Mouse (Mus musculus) left cerebral cortex, adult 11 months (tissue): ENCODE measurements around the gene Zfp874a.
"Not testable (repeated sequence)": the region's sequence is repeated elsewhere in the genome, so short reads cannot be mapped to it uniquely, and the experiment has no call there.

ENCODE experiments used
- DNase-seq: peaks from one replicate; pipeline ENCODE4 v3.0.0; 2022; ENCODE audit warnings: low spot score

Zfp874a gene

GRCm38 (mm10) chr13:67451172-67452020, at the start of gene Zfp874a:
TSS of gene Zfp874a (minus strand) at chr13:67451624.
- DNase-seq = peak; percentile 89

GRCm38 (mm10) chr13:67500908-67501307, 49.5 kb upstream of the Zfp874a start:
- no peak for DNase-seq

GRCm38 (mm10) chr13:67500084-67500719, 48.8 kb upstream of the Zfp874a start, which contains the start of gene Zfp58:
TSS of gene Zfp58 (minus strand) at chr13:67500555.
- peak; percentile 88 for DNase-seq

- DNase-seq = no peak
Measured at GRCm38 (mm10) chr13:67495631-67496030, 44.2 kb upstream of the Zfp874a start.

GRCm38 (mm10) chr13:67484424-67484811, 33.0 kb upstream of the Zfp874a start:
- DNase-seq = no peak

- peak; percentile 82 for DNase-seq
Measured at GRCm38 (mm10) chr13:67483625-67484423, 32.4 kb upstream of the Zfp874a start, which contains the start of gene Zfp874b. TSS of gene Zfp874b (minus strand) at chr13:67484258.

- DNase-seq = no peak
Measured at GRCm38 (mm10) chr13:67481528-67481927, 30.1 kb upstream of the Zfp874a start.

DNA sequence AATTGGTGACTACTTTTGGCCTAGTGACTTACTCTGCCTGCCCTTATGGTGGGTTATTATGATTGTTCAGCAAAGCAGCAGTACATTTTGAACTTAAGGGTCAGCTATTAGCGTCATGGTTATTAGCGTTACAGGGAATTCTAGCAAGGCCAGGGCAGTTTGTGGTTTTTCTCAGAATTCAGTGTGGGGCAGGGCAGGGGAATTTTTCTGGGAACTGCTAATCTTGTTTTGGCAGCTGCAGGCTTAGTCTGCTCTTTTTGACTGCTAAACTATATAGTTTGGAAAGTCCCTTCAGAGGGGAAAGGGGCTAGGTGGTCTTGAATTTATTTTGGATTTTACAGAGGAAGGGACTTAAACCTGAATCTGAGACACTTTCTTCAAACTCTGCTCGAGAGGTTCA, 17.9 kb upstream of the Zfp874a start:
- no peak for DNase-seq

DNA sequence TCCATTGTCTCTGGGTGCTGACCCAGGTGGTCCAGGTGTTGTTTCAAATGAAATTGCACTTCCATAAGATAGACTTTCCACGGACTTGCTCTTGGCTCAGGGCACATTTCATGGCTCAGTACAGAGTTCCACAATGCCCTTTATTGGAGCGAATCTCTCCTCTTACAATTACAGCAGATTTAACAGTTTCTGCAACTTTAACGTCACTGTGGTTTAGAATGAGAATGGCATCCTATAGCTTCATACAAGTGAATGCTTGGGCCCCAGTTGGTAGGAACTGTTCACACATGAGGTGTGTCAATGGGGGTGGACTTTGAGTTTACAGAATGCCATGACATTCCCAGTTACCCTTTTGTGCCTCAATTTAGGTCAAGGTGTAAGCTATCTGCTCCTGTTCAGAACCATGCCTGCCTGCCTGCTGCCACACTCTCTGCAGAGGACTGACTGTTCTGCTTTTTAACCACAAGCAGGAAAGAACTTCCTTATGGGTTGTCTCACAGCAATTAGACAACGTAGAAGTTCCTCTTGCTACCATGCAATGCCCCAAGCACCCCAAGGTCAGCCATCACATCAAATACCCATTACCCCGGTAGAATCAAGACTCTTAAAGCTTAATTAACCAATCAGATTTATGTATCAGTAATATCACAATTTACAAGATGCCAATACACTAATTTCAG, 12.2 kb upstream of the Zfp874a start:
- DNase-seq = not testable (repeated sequence)

- DNase-seq = no peak
Measured at GRCm38 (mm10) chr13:67452021-67452309, 541 bp upstream of the Zfp874a start.

DNA sequence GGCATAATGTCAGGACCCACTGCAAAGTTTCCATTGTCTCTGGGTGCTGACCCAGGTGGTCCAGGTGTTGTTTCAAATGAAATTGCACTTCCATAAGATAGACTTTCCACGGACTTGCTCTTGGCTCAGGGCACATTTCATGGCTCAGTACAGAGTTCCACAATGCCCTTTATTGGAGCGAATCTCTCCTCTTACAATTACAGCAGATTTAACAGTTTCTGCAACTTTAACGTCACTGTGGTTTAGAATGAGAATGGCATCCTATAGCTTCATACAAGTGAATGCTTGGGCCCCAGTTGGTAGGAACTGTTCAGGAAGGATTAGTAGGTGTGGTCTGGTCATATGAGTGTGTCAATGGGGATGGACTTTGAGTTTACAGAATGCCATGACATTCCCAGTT, 14.3 kb downstream of the Zfp874a start:
- DNase-seq = not testable (repeated sequence)

- DNase-seq = no peak
Measured at GRCm38 (mm10) chr13:67428116-67428515, 23.3 kb downstream of the Zfp874a start.

- not testable (repeated sequence) for DNase-seq
Measured at GRCm38 (mm10) chr13:67425699-67426098, 25.7 kb downstream of the Zfp874a start.

DNA sequence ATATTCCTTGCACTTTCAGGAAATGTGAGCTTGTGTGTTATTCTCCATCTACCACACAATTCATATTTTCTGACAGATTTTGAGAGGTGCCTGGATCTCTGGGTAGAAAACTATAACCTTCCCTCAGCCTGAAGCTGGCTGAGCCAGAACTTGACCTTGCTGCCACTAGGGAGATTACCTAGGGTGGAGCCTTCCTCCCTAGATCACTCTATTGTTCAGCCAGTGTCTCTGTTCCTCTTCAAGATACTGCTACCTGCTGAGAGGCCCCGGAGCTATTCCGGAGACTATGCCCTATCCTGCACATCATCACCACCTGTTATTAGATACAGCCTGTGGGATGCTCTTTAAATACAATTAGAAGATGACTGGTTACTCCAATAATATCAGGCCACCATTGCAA, 28.9 kb downstream of the Zfp874a start:
- DNase-seq = not testable (repeated sequence)

DNA sequence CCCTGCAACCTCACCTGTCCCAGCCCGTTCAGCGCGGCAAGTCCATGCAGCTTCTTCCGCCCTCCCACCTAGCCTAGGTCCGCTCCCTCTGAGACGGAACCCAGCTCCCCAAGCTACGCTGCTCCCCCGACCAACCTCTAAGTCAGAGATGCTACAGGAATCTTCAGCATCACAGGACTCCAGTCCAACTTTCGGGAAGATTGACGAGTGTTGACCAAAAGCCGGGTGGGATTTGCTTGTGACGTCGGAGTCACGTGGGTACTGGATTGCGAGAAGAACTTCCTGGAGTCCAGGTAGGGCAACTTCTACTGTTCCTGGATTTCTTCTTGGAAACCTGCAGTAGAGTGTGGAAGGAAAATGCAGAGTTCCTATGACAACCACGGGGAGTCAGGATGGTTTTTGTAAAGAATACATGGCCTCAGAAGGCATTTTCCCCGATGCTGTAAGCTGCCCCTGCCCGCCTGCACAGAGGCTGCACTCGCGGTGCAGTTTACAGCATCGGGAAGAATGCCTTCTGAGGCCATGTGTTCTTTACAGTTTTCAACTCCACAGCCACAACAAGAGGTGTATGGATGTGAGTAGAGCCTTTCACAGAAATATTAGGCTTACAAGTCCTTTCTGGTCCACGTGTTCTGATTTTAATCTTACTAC, 30.1 kb downstream of the Zfp874a start, which contains the start of gene Zfp459:
Gene Zfp459, minus strand, starts transcription at position 212 of the 651 bp plus-strand sequence.
- DNase-seq = no peak

DNA sequence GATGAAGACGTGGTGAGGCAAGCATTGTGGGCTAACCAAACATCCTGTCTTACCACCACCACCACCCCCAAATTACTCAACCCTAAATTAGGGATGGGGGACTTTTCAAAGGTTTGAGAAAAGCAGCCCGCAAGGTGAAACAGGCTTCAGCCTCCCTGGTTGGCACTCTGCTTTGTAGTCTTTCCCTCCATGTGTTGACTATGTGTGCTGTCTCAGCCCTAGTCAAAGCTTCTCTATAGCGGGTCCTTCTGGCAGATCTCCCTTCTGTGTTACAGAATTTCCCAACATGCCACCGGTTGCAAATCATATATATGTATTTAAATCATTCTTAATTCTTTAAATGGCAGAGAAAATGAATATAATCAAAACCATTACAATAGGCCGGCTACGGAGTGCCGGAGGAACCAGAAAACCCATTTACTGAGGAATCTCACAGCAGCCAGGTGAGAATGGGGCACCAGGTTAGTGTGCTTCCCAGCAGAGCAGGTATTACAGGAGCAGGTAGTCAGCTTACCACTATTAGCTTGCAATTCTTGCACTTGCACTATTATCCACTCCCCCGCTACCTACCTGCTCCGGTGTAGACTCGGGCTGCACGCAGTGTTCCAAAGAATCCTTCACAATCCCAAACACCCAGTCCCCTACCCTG, 30.7 kb downstream of the Zfp874a start:
- no peak for DNase-seq

GRCm38 (mm10) chr13:67416811-67417210, 34.6 kb downstream of the Zfp874a start:
- DNase-seq = no peak

DNA sequence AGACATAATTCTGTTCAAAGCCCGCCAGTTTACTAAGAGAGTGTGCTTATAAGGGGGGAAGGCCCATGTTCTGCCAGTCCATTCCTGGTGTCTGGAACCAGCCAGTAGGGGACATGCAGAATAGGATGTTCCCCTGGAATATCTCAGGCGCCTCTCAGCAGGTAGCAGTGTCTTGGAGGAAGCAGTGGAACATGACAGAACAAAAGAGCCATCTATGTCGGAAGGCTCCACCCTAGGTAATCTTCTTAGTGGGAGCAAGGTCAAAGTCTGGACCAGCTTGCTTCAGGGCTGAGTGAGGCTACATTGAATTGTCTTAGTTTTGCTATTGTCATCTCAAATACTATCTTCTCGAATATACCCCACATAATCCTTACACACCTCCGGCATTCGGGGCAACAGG, 35.7 kb downstream of the Zfp874a start:
- no peak for DNase-seq

- not testable (repeated sequence) for DNase-seq
Measured at GRCm38 (mm10) chr13:67413634-67414033, 37.8 kb downstream of the Zfp874a start.

DNA sequence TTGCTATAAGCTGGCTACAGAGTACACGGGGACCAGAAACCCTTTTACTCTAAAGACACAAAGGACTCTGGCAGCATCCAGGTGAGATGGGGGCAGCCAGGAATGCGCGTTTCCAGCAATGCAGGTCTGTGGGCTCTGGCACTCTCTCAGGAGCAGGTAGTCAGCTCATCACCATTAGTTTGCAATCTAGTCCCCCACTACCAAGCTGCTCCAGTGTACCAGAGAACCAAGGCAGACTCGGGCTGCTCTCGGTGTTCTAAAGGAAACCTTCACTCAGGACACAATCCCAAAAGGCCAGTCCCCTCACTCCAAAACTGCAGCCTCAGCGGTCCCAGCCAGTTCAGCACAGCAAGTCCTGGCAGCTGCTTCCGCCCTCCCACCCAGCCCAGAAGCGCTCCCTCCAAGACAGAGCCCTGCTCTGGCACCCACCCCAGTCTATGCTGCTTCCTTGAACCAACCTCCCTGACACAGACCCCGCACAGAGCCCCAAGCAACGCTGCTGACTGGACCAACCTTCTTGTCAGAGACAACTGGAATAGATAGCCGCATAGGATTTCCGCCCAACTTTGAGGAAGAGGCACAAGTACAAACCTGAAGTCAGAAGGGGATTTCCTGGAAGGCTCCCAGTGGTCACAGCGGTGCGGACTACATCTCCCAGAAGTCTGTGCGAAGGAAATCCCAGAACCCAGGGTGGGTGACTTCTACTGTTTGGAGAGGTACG, 52.1 kb downstream of the Zfp874a start, which contains the start of gene Zfp429:
Gene Zfp429, minus strand, starts transcription at position 637 of the 721 bp plus-strand sequence.
- peak; percentile 40 for DNase-seq
